Comparison of ENCODE assay signal across 10 mouse cellular contexts in genomic region chr13:67500908-67501307, GRCm38 (mm10). TPM values are rescaled to one million over a fixed set of nuclear protein-coding genes. Genes with fewer than 3 reads are reported as not detected.
DNase-seq lines count a peak whose midpoint lies in the region; ATAC-seq and TF ChIP-seq lines count a peak whose summit lies in the region.
"Had no signal": no experiment of that assay in that cellular context is flagged by ENCODE, and none has a peak within 500 bp of the region (broad histone marks: within the 10 kb centered on the region; RNA-seq: fewer than 3 reads in every experiment).

No protein-coding gene starts in this region.

- ATAC-seq in lung, embryonic 15.5 days (ENCODE audit: borderline replicate concordance, extremely low read depth, low FRiP score, low TSS enrichment), result no peak
- peak; percentile 29 for ATAC-seq in hindbrain, embryonic 15.5 days (ENCODE audit: low FRiP score, low read depth)

- H3K4me1 ChIP-seq in lung, embryonic 15.5 days, result peaks cover 8% of the 10 kb centered on the region
- H3K4me1 ChIP-seq in hindbrain, embryonic 15.5 days (replicated peaks), result peaks cover 10% of the 10 kb centered on the region

- no peaks in the 10 kb centered on the region for H3K36me3 ChIP-seq in lung, embryonic 15.5 days
- H3K36me3 ChIP-seq in hindbrain, embryonic 15.5 days, result peaks cover 7% of the 10 kb centered on the region
- H3K36me3 ChIP-seq in myocyte (ENCODE audit: control insufficient read depth, insufficient read depth), result no peaks in the 10 kb centered on the region

- no peaks in the 10 kb centered on the region for H3K79me2 ChIP-seq in myocyte (ENCODE audit: control insufficient read depth, insufficient read depth)

- no peak for TF ChIP-seq POLR2A in myocyte (IDR thresholded peaks at IDR 0.05; ENCODE audit: insufficient read length, low read depth)

- no peak overlapping the region for H3K4me2 ChIP-seq in lung, embryonic 15.5 days
- H3K4me2 ChIP-seq in hindbrain, embryonic 15.5 days, result peak overlapping the region; percentile 84
- peak overlapping the region; percentile 21 for H3K4me2 ChIP-seq in myocyte (ENCODE audit: low read depth)

- 75% methylated on average over 1 of the region's 1 CpGs for WGBS in lung, embryonic 15.5 days
- 93% methylated on average over 1 of the region's 1 CpGs for WGBS in hindbrain, embryonic 15.5 days

- intact Hi-C loops in gastrocnemius, adult 2 months (cut with DNase I), result loop anchor here (10.0 kb wide), 1 partner anchor 236 kb away; no protein-coding TSS in a partner anchor

- no peak for DNase-seq in gastrocnemius, adult 2 months
- DNase-seq in gastrocnemius, postnatal 10 days, result no peak
- no peak for DNase-seq in lung, postnatal 14 days
- no peak for DNase-seq in thymus, postnatal 4 days
- DNase-seq in layer of hippocampus, adult 8-10 months (ENCODE audit: low spot score in 2 of 2), result no peak

- peak overlapping the region; percentile 87 for H3K27ac ChIP-seq in gastrocnemius, adult 2 months
- no peak overlapping the region for H3K27ac ChIP-seq in lung, embryonic 15.5 days
- no peak overlapping the region for H3K27ac ChIP-seq in hindbrain, embryonic 15.5 days (replicated peaks)

- TF ChIP-seq CTCF in gastrocnemius, adult 2 months (IDR thresholded peaks at IDR 0.05), result no peak

- peak overlapping the region; percentile 90; the same call in 1 of the 2 replicates for H3K4me3 ChIP-seq in gastrocnemius, adult 2 months
- 0 out of 2 replicates have a peak overlapping the region, but pooled peaks have one; percentile 81 for H3K4me3 ChIP-seq in lung, embryonic 15.5 days
- peak overlapping the region; percentile 77; the same call in 1 of the 2 replicates for H3K4me3 ChIP-seq in hindbrain, embryonic 15.5 days
- H3K4me3 ChIP-seq in myocyte, result peak overlapping the region; percentile 78

- no peaks in the 10 kb centered on the region for H3K9me3 ChIP-seq in lung, embryonic 15.5 days
- no peaks in the 10 kb centered on the region for H3K9me3 ChIP-seq in hindbrain, embryonic 15.5 days

- H3K9ac ChIP-seq in lung, embryonic 15.5 days, result no peak overlapping the region
- H3K9ac ChIP-seq in hindbrain, embryonic 15.5 days, result no peak overlapping the region

- H3ac ChIP-seq in myocyte (ENCODE audit: control insufficient read depth, insufficient read length), result peak overlapping the region; percentile 61

- no peaks in the 10 kb centered on the region for H3K27me3 ChIP-seq in lung, embryonic 15.5 days
- H3K27me3 ChIP-seq in hindbrain, embryonic 15.5 days, result no peaks in the 10 kb centered on the region
- H3K27me3 ChIP-seq in myocyte (ENCODE audit: control insufficient read depth, insufficient read depth, insufficient read length), result no peaks in the 10 kb centered on the region

TF ChIP-seq in myocyte, 11 proteins besides CTCF, POLR2A, EP300 and RAD21:
- TF ChIP-seq SRF (IDR thresholded peaks at IDR 0.05; ENCODE audit: control insufficient read depth, insufficient read length, low read depth) (no peak), REST (IDR thresholded peaks at IDR 0.05; ENCODE audit: insufficient read depth, insufficient read length) (no peak), MYOG (IDR thresholded peaks at IDR 0.05; ENCODE audit: control insufficient read depth in 1 of 3, insufficient read depth in 1 of 3, insufficient read length in 2 of 3, low read depth in 2 of 3) (no peak), CEBPB (IDR thresholded peaks at IDR 0.05; ENCODE audit: insufficient read depth, poor library complexity, severe bottlenecking) (no peak)
TF ChIP-seq in myocyte: peak in this region for 0.

RNA-seq across cellular contexts. Expression of gene Zfp58, which starts 0.6 kb away (rescaled TPM):
- 1 to 10 TPM; 4.2 to 4.8 TPM for total RNA-seq in gastrocnemius, adult 2 months (2021)
- total RNA-seq in gastrocnemius, postnatal 10 days (2021), result 1 to 10 TPM; 3.6 to 5.0 TPM
- 12.9 and 14.1 TPM in 2 replicates for polyA plus RNA-seq in lung, embryonic 15.5 days (2015; fragmentation: Nextera tagmentation; extraction: Ambion mirVana)
- polyA plus RNA-seq in hindbrain, embryonic 15.5 days (2015; fragmentation: Nextera tagmentation; extraction: Ambion mirVana), result 10.0 and 11.6 TPM in 2 replicates
- polyA plus RNA-seq in myocyte (2012; fragmentation: generic; extraction: Trizol), result 1.6 TPM
- 10 to 100 TPM in 2 of 4 experiments, 1 to 10 TPM in 2; 8.4 to 12.4 (median 10.4) TPM for total RNA-seq in layer of hippocampus, adult 8-10 months (2022)

RNA-seq across cellular contexts. Expression of gene Zfp874b, which starts 16.9 kb away (rescaled TPM):
- 10 to 100 TPM; 13.4 to 13.8 TPM for total RNA-seq in gastrocnemius, adult 2 months (2021)
- total RNA-seq in gastrocnemius, postnatal 10 days (2021), result 1 to 10 TPM; 7.2 to 7.7 TPM
- 2.1 and 3.8 TPM in 2 replicates for polyA plus RNA-seq in lung, embryonic 15.5 days (2015; fragmentation: Nextera tagmentation; extraction: Ambion mirVana)
- polyA plus RNA-seq in hindbrain, embryonic 15.5 days (2015; fragmentation: Nextera tagmentation; extraction: Ambion mirVana), result 2.5 and 2.8 TPM in 2 replicates
- 1.8 TPM for polyA plus RNA-seq in myocyte (2012; fragmentation: generic; extraction: Trizol)
- 10 to 100 TPM; 12.4 to 23.2 (median 17.5) TPM for total RNA-seq in layer of hippocampus, adult 8-10 months (2022)

RNA-seq across cellular contexts. Expression of gene Gm26965, which starts 25.0 kb away (rescaled TPM):
- total RNA-seq in gastrocnemius, adult 2 months (2021), result under 1 TPM in 1 of 2 experiments, not detected in 1; 0.20 TPM
- total RNA-seq in gastrocnemius, postnatal 10 days (2021), result not detected
- polyA plus RNA-seq in lung, embryonic 15.5 days (2015; fragmentation: Nextera tagmentation; extraction: Ambion mirVana), result not detected in 2 replicates
- polyA plus RNA-seq in hindbrain, embryonic 15.5 days (2015; fragmentation: Nextera tagmentation; extraction: Ambion mirVana), result not detected in 2 replicates
- polyA plus RNA-seq in myocyte (2012; fragmentation: generic; extraction: Trizol), result not detected
- total RNA-seq in layer of hippocampus, adult 8-10 months (2022), result under 1 TPM in 1 of 4 experiments, not detected in 3; 0.25 TPM
- total RNA-seq: heart, postnatal 10 days had no signal
- polyA plus RNA-seq: kidney, postnatal 0 days had no signal

RNA-seq across cellular contexts. Expression of gene Zfp87, which starts 25.1 kb away (rescaled TPM):
- total RNA-seq in gastrocnemius, adult 2 months (2021), result 1 to 10 TPM; 3.5 to 5.2 TPM
- total RNA-seq in gastrocnemius, postnatal 10 days (2021), result 1 to 10 TPM; 6.3 to 7.0 TPM
- 22.3 and 22.8 TPM in 2 replicates for polyA plus RNA-seq in lung, embryonic 15.5 days (2015; fragmentation: Nextera tagmentation; extraction: Ambion mirVana)
- 32.2 and 37.2 TPM in 2 replicates for polyA plus RNA-seq in hindbrain, embryonic 15.5 days (2015; fragmentation: Nextera tagmentation; extraction: Ambion mirVana)
- 18.0 TPM for polyA plus RNA-seq in myocyte (2012; fragmentation: generic; extraction: Trizol)
- total RNA-seq in layer of hippocampus, adult 8-10 months (2022), result 10 to 100 TPM; 21.4 to 24.6 (median 23.7) TPM

RNA-seq across cellular contexts. Expression of gene Zfp874a, which starts 49.5 kb away (rescaled TPM):
- 1 to 10 TPM; 6.5 to 8.3 TPM for total RNA-seq in gastrocnemius, adult 2 months (2021)
- 1 to 10 TPM; 3.9 to 4.1 TPM for total RNA-seq in gastrocnemius, postnatal 10 days (2021)
- 9.6 TPM in 2 replicates for polyA plus RNA-seq in lung, embryonic 15.5 days (2015; fragmentation: Nextera tagmentation; extraction: Ambion mirVana)
- 6.6 and 7.3 TPM in 2 replicates for polyA plus RNA-seq in hindbrain, embryonic 15.5 days (2015; fragmentation: Nextera tagmentation; extraction: Ambion mirVana)
- polyA plus RNA-seq in myocyte (2012; fragmentation: generic; extraction: Trizol), result 1.4 TPM
- 10 to 100 TPM; 10.5 to 18.9 (median 15.5) TPM for total RNA-seq in layer of hippocampus, adult 8-10 months (2022)
